Mouse (Mus musculus): ENCODE results near the gene Ppfibp2. TPM values are rescaled to one million over a fixed set of nuclear protein-coding genes. Genes with fewer than 3 reads are reported as not detected.
A peak's percentile ranks its signal among the peaks of the same experiment; 100 is the strongest.

The Ppfibp2 gene
- polyA plus RNA-seq, 1 experiment from 2014 or later = 3.0 TPM

- peak; percentile 43 for DNase-seq (ENCODE audit: low spot score)
These were observed 69.4 kb downstream of the Ppfibp2 start for GRCm38 (mm10) chr7:107664063-107665056.

- DNase-seq (ENCODE audit: low spot score) = no peak
These were observed 70.2 kb downstream of the Ppfibp2 start for GRCm38 (mm10) chr7:107665221-107665585.

- no peak for DNase-seq (ENCODE audit: low spot score)
These were observed 70.7 kb downstream of the Ppfibp2 start for GRCm38 (mm10) chr7:107665586-107666261.

GRCm38 (mm10) chr7:107666262-107666902 lies 71.4 kb downstream of the Ppfibp2 start:
- peak; percentile 12 for DNase-seq (ENCODE audit: low spot score)

- DNase-seq (ENCODE audit: low spot score) = no peak
These were observed 73.5 kb downstream of the Ppfibp2 start for GRCm38 (mm10) chr7:107668514-107668913.

GRCm38 (mm10) chr7:107675224-107675623 lies 80.2 kb downstream of the Ppfibp2 start:
- DNase-seq (ENCODE audit: low spot score) = no peak

GRCm38 (mm10) chr7:107680151-107680852 lies 85.3 kb downstream of the Ppfibp2 start:
- no peak for DNase-seq (ENCODE audit: low spot score)

GRCm38 (mm10) chr7:107681306-107681705 lies 86.3 kb downstream of the Ppfibp2 start:
- no peak for DNase-seq (ENCODE audit: low spot score)

- no peak for DNase-seq (ENCODE audit: low spot score)
These were observed 88.2 kb downstream of the Ppfibp2 start for GRCm38 (mm10) chr7:107683162-107683561.

GRCm38 (mm10) chr7:107683622-107684021 lies 88.6 kb downstream of the Ppfibp2 start:
- DNase-seq (ENCODE audit: low spot score) = no peak

- no peak for DNase-seq (ENCODE audit: low spot score)
These were observed 90.4 kb downstream of the Ppfibp2 start for GRCm38 (mm10) chr7:107685238-107685954.

- no peak for DNase-seq (ENCODE audit: low spot score)
These were observed 90.9 kb downstream of the Ppfibp2 start for GRCm38 (mm10) chr7:107685955-107686285.

- no peak for DNase-seq (ENCODE audit: low spot score)
These were observed 92.4 kb downstream of the Ppfibp2 start for GRCm38 (mm10) chr7:107687412-107687811.

- no peak for DNase-seq (ENCODE audit: low spot score)
These were observed 93.0 kb downstream of the Ppfibp2 start for GRCm38 (mm10) chr7:107688040-107688439.

- DNase-seq (ENCODE audit: low spot score) = no peak
These were observed 95.6 kb downstream of the Ppfibp2 start for GRCm38 (mm10) chr7:107690426-107691221.

- DNase-seq (ENCODE audit: low spot score) = no peak
These were observed 96.5 kb downstream of the Ppfibp2 start for GRCm38 (mm10) chr7:107691493-107691892.

- no peak for DNase-seq (ENCODE audit: low spot score)
These were observed 99.4 kb downstream of the Ppfibp2 start for GRCm38 (mm10) chr7:107694254-107694947.

- no peak for DNase-seq (ENCODE audit: low spot score)
These were observed 102.1 kb downstream of the Ppfibp2 start for GRCm38 (mm10) chr7:107697066-107697465.

GRCm38 (mm10) chr7:107699926-107700325 lies 104.9 kb downstream of the Ppfibp2 start:
- no peak for DNase-seq (ENCODE audit: low spot score)
